Mouse (Mus musculus) activated CD4-positive, CD25-positive, alpha-beta regulatory T cell, adult 9 weeks (primary cell): ENCODE results near the gene Gpd1. TPM values are rescaled to one million over a fixed set of nuclear protein-coding genes. Genes with fewer than 3 reads are reported as not detected.

Source experiments
- polyA plus RNA-seq: library from polyadenylated mRNA; unstranded; fragments of 100-300 nt; shearing (Covaris generic); gene quantifications from one replicate; pipeline ENCODE4 v1.2.1, GENCODE M21; 2017

Gpd1 gene
- not detected for polyA plus RNA-seq

DNA sequence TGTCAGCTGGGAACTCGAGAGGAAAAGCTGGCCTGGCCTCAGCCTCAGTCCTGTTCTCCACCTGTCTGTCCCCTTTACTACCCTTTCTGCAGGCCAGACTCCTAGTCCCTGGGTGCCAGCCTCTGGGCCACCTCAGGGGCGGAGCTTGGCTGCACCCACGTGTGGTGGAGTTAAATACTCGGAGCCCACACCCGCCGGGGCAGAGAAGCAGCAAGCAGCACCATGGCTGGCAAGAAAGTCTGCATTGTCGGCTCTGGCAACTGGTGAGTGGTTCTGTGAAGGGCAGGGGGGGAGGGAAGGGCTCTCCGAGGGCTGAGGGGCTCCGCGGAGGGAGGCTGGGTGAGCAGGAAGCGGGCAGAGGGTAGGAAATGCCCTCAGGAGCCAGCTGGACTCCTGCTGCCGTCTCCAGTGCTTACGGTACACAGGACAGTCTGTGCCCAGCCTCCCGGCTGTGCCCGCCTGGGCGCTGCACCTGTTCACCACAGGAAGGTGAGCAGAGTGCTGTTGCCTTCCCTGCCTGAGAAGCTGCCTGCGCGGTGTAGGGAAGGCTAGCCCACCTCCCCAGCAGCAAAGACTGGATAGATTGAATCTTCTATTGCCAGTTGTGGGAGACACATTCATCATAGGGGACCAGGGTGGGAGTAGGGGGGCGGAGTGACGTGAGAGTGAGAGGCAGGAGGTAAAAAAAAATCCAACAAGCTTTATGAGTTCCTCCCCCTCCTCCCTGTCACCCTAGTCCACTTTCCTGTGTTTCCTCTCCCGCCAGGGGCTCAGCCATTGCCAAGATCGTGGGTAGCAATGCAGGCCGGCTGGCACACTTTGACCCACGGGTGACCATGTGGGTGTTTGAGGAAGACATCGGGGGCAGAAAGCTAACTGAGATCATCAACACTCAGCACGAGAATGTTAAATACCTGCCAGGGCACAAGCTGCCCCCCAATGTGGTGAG, at the start of gene Gpd1:
Gpd1 (plus strand) TSS at position 130 of the 949 bp plus-strand sequence.

DNA sequence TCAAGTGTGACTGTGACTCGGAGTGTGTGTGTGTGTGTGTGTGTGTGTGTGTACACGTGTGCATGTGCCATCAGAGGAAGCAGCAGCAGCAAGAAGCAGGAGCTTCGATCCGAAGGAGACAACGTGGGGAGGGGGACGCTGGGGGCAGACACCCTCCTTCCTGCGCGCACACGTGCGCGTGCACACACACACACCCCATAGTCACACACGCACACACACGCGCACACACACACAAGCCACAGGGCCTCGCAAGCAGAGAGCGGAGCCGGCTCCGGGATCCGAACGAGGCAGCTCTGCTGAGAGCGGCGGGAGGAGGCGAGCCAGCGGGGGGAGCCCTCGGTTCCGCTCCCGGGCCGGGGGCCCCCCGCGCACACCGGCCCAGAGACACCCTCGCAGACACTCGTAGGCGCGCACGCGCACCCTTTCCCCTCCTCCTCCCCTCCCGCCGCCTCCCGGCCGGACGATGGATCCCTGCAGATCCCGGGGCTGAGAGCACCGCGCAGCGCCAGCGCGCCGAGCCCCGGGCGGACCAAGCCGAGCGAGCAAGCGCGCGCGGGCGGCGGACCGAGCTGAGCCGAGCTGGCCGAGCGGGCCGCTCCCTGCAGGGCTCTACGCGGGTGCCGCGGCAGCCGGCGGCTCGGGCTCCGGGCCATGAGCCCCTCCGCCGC, 47.0 kb upstream of the Gpd1 start, which contains the start of gene Asic1:
Asic1 (plus strand) TSS at position 215 of the 668 bp plus-strand sequence.

DNA sequence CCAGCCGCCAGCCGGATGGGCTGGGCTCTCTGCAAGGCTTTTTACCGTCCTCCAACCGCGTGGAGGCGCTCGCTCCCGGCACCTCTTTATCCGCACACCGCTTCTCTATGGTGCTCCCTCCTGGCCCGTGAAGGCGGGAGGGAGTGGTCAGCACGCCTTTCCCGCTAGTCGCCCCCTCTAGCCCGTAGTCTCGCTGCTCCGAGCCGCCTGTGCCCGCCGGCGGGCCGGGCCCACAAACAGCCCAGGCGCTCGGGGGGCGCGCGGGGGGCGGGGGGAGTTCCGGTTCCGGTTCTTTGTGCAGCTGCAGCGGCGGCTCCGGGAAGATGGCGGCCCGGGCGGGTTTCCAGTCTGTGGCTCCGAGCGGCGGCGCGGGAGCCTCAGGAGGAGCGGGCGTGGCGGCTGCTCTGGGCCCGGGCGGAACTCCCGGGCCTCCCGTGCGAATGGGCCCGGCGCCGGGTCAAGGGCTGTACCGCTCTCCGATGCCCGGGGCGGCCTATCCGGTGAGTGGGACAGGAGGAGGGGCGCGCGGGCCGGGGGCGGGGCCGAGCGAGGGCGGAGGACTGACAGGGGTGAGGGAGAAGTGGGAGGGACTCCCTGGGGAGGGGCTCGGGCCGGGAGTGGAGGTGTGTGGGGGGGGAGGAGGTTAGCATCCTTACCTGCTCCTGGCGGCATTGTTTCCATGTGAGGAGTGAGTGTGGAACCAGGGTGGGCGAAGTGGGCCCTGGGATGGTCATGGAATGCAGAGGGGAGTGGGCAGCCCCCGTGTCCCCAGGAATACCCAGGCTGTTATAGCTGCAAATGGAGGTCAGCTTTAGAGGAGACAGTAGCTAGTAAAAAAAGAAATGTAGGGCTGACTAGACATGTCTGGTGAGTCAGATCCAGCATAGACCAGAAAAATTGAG, 15.1 kb upstream of the Gpd1 start, which contains the start of gene Smarcd1:
Smarcd1 (plus strand) TSS at position 131 of the 902 bp plus-strand sequence.

DNA sequence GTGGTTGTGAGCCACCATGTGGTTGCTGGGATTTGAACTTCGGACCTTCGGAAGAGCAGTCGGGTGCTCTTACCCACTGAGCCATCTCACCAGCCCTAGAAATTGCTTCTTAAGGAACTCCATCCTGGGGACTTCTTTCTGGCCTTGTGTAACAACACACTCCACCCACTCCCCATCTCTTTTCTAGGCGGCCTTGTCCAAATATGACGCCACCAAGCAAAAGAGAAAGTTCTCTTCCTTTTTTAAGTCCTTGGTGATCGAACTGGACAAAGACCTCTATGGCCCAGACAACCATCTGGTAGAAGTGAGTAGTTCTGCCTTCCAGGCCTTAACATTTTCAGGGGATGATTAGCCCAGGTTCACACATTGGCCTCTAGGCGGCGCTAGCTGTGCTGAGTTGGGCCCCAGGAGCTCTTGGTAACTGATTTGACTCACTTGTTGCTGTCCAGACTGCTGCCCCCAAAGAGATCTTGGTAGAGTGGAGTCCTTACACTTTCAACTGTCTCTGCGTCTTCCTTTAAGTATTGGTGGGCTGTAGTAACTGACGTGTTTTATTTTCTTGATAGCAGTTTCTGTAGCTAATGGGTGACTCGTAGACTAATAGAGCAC, 11.8 kb upstream of the Gpd1 start, which contains the start of gene Gm17349:
Gm17349 (minus strand) TSS at position 51 of the 609 bp plus-strand sequence.

DNA sequence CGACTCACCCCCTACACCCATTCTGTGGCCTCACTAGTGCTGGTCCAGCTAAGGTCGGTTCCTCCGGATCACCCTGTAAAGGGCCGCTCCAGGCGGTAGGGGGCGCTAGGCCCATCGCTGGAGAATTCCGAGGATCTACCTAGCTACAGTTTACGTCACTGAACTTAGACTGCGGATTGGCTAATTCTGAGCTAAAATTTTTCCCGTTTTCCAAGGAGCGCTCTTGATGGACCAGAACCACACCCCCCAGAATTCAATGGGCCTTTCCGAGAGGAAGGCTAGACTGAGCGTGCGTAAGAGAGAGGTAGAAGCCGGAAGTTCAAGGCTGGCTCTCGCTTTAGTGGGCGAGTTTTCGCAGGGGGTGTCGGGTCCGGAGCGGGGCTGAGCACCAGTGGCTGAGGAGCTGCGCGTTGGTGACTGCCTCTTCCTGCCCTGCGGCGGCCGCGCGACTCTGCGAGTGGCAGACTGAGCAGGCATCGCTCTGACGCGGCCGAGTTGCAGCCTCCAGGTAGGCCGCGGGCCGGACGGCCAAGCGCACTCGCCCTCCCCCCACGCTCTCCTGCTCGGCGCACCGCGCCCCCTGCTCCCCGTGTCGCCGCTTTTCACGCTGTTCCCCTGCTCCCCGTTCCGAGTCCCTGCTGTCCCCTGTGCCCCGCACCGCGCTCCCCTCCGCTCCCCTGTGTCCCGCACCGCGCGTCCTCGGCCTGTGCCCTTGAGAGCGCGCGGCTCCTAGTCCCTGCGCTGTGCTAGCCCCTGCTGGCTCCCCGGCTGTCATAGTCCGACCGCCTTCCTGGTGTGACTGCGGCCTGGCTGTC, 8.2 kb downstream of the Gpd1 start, which contains the start of gene Cox14:
Cox14 (plus strand) TSS at position 278 of the 815 bp plus-strand sequence.

DNA sequence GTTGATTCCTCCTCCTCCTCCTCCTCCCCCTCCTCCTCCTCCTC, 55.4 kb downstream of the Gpd1 start, which contains the start of gene Cers5:
Cers5 (minus strand) TSS at position 5 of the 44 bp plus-strand sequence.

Other genes starting within 250 kb of the Gpd1 start
- gene Bcdin3d, start 242.8 kb upstream of the Gpd1 start, polyA plus RNA-seq: 26.9 TPM
- gene Faim2, start 189.3 kb upstream of the Gpd1 start, polyA plus RNA-seq: not detected
- not detected for gene Aqp2, start 138.5 kb upstream of the Gpd1 start, polyA plus RNA-seq
- gene Aqp5, start 126.7 kb upstream of the Gpd1 start, polyA plus RNA-seq: not detected
- gene Aqp6, start 116.1 kb upstream of the Gpd1 start, polyA plus RNA-seq: not detected
- gene Racgap1, start 65.9 kb upstream of the Gpd1 start, polyA plus RNA-seq: 32.0 TPM
- 0.40 TPM for gene Asic1, start 47.1 kb upstream of the Gpd1 start, polyA plus RNA-seq
- gene Smarcd1, start 15.4 kb upstream of the Gpd1 start, polyA plus RNA-seq: 12.3 TPM
- gene Gm17349, start 12.0 kb upstream of the Gpd1 start, polyA plus RNA-seq: not detected
- gene Cox14, start 8.1 kb downstream of the Gpd1 start, polyA plus RNA-seq: 176 TPM
- gene Cers5, start 55.4 kb downstream of the Gpd1 start, polyA plus RNA-seq: 81.5 TPM
- 4.7 TPM for gene Lima1, start 157.9 kb downstream of the Gpd1 start, polyA plus RNA-seq
- gene Fam186a, start 249.5 kb downstream of the Gpd1 start, polyA plus RNA-seq: not detected